Mouse (Mus musculus) embryonic fibroblast, embryonic 13.5 days (primary cell): ENCODE results near the gene Wdhd1.

Experiments used
- CTCF ChIP-seq: IDR thresholded peaks from 2 replicates; pipeline ENCODE4 v1.5.1; 2011; ENCODE audit warnings: mild to moderate bottlenecking, control low read depth, low read length, moderate library complexity, borderline replicate concordance; ENCODE audit not compliant: insufficient read depth
- POLR2A ChIP-seq: IDR thresholded peaks from 2 replicates; pipeline ENCODE4 v1.6.1; 2011; ENCODE audit warnings: low read depth, mild to moderate bottlenecking, control low read depth, low read length, moderate library complexity

DNA sequence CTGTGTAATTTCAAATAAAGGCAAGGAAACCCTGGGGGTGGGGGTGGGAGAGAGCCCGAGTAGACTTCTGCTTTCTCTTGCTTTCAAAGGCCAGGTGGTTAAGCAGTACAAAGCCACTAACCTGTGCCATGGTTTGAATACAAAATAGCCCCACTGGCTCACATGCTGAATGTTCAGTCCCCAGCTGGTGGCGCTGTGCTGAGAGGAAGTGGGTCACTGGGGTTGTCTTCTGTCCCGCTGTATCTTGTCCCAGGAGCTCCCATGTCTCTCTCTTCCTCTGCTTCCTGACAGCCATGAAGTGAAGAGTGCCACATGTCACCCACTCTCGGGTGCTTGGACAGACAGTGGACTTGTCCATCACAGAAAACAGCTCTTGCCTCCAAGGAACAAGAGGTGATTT lies 82.6 kb downstream of the Wdhd1 start:
- TF ChIP-seq CTCF: no peak
- TF ChIP-seq POLR2A: no peak
